Comparison of ENCODE assay signal across 14 mouse cellular contexts in the genomic region with DNA sequence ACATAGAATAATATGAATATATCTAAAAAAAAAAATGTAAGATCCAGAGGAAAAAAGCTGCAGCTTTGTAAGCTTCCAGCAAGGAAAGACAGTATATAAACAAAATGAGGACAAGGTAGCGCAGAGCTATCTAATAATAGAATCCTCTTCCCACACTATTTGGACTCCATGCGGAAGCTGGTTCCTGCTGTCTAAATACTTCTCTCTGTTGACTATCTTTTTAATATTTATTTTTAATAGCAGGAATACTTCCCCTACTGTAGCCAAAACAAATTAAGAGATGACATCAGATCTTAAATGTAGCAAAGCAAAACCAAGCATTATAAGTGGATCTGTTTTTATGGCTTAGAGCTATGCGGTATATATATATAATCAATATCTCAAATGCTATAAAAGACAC. TPM values are rescaled to one million over a fixed set of nuclear protein-coding genes. Genes with fewer than 3 reads are reported as not detected.
DNase-seq lines count a peak whose midpoint lies in the region; ATAC-seq and TF ChIP-seq lines count a peak whose summit lies in the region.
"Had no signal": no experiment of that assay in that cellular context is flagged by ENCODE, and none has a peak within 500 bp of the region (broad histone marks: within the 10 kb centered on the region; RNA-seq: fewer than 3 reads in every experiment).

No protein-coding gene starts in this region.

- WGBS in heart, adult 2 months: 33% methylated on average over 3 of the region's 3 CpGs
- 74% methylated on average over 3 of the region's 3 CpGs for WGBS in kidney, postnatal 0 days
- 39% methylated on average over 3 of the region's 3 CpGs for WGBS in lung, postnatal 0 days

- H3K4me3 ChIP-seq in heart, adult 2 months: peak overlapping the region; percentile 21
- H3K4me3 ChIP-seq in kidney, postnatal 0 days (replicated peaks; ENCODE audit: low read depth, low read length): no peak overlapping the region
- H3K4me3 ChIP-seq in lung, postnatal 0 days (ENCODE audit: low read depth, low read length): no peak overlapping the region
- H3K4me3 ChIP-seq: embryonic facial prominence, embryonic 12.5 days; embryonic facial prominence, embryonic 15.5 days had no signal

- peak overlapping the region; percentile 65 for H3K27ac ChIP-seq in heart, adult 2 months
- H3K27ac ChIP-seq in kidney, postnatal 0 days: no peak overlapping the region
- peak overlapping the region; percentile 60 for H3K27ac ChIP-seq in lung, postnatal 0 days (ENCODE audit: low read length)
- H3K27ac ChIP-seq: embryonic facial prominence, embryonic 12.5 days; embryonic facial prominence, embryonic 15.5 days; hindbrain, embryonic 14.5 days; hindbrain, postnatal 0 days had no signal

- H3K27me3 ChIP-seq in heart, adult 2 months (ENCODE audit: control insufficient read depth, insufficient read depth, low read length): no peaks in the 10 kb centered on the region
- no peaks in the 10 kb centered on the region for H3K27me3 ChIP-seq in kidney, postnatal 0 days (ENCODE audit: insufficient read depth, low read length)
- H3K27me3 ChIP-seq in lung, postnatal 0 days (replicated peaks; ENCODE audit: insufficient read depth, low read length): no peaks in the 10 kb centered on the region
- H3K27me3 ChIP-seq: embryonic facial prominence, embryonic 12.5 days; embryonic facial prominence, embryonic 15.5 days had no signal

- no peak for TF ChIP-seq POLR2A in heart, adult 2 months (IDR thresholded peaks at IDR 0.05; ENCODE audit: insufficient read depth, low read depth, low read length)

- no peak overlapping the region for H3K9ac ChIP-seq in heart, adult 2 months (ENCODE audit: low read depth, low read length)
- no peak overlapping the region for H3K9ac ChIP-seq in kidney, postnatal 0 days (ENCODE audit: low read depth, low read length)
- H3K9ac ChIP-seq in lung, postnatal 0 days (replicated peaks; ENCODE audit: low read depth): no peak overlapping the region
- H3K9ac ChIP-seq: embryonic facial prominence, embryonic 12.5 days; embryonic facial prominence, embryonic 15.5 days; forebrain, postnatal 0 days; hindbrain, embryonic 14.5 days had no signal

- H3K4me2 ChIP-seq in kidney, postnatal 0 days (ENCODE audit: low read length): no peak overlapping the region
- H3K4me2 ChIP-seq in lung, postnatal 0 days (replicated peaks; ENCODE audit: low read depth, low read length): no peak overlapping the region
- H3K4me2 ChIP-seq: embryonic facial prominence, embryonic 12.5 days; embryonic facial prominence, embryonic 15.5 days; heart, embryonic 11.5 days; hindbrain, embryonic 14.5 days had no signal

- intact Hi-C loops in heart, adult 2 months (cut with DNase I): loop anchor here (10.0 kb wide), 1 partner anchor 139 kb away; no protein-coding TSS in a partner anchor

- no peaks in the 10 kb centered on the region for H3K9me3 ChIP-seq in kidney, postnatal 0 days (replicated peaks; ENCODE audit: low read length)
- H3K9me3 ChIP-seq in lung, postnatal 0 days (ENCODE audit: low read length): no peaks in the 10 kb centered on the region
- H3K9me3 ChIP-seq: embryonic facial prominence, embryonic 12.5 days; embryonic facial prominence, embryonic 15.5 days had no signal

- no peaks in the 10 kb centered on the region for H3K79me2 ChIP-seq in heart, adult 2 months (replicated peaks; ENCODE audit: control insufficient read depth, insufficient read depth, low read length)

- no peak for TF ChIP-seq CTCF in heart, adult 2 months (IDR thresholded peaks at IDR 0.05)
- TF ChIP-seq CTCF in kidney, postnatal 0 days (IDR thresholded peaks at IDR 0.05; ENCODE audit: low read depth): no peak
- no peak for TF ChIP-seq CTCF in lung, postnatal 0 days (IDR thresholded peaks at IDR 0.05)

- ATAC-seq in kidney, postnatal 0 days (replicated peaks; ENCODE audit: low FRiP score, low read depth): no peak
- ATAC-seq in lung, postnatal 0 days: peak; percentile 51
- ATAC-seq: CD4-positive, CD25-positive, alpha-beta regulatory T cell, adult 4 months; inflammation-experienced regulatory T-cells, adult 6 months had no signal

- peaks cover 3% of the 10 kb centered on the region for H3K4me1 ChIP-seq in heart, adult 2 months (ENCODE audit: control insufficient read depth, insufficient read depth, low read length)
- 0 out of 2 replicates have a peak, but pooled peaks cover 4% of the 10 kb centered on the region for H3K4me1 ChIP-seq in kidney, postnatal 0 days (replicated peaks; ENCODE audit: insufficient read depth, low read length)
- peaks cover 13% of the 10 kb centered on the region; the same call in 1 of the 2 replicates for H3K4me1 ChIP-seq in lung, postnatal 0 days (ENCODE audit: insufficient read depth, low read depth, low read length)

- DNase-seq in heart, adult 2 months: no peak
- DNase-seq in heart, postnatal 4 days: no peak
- peak; percentile 31 for DNase-seq in kidney, postnatal 0 days (ENCODE audit: low spot score)
- DNase-seq in kidney, adult 8-10 months: no peak
- DNase-seq in lung, postnatal 0 days (ENCODE audit: low spot score): peak; percentile 60
- DNase-seq in lung, postnatal 4 days: no peak

- no peak for TF ChIP-seq EP300 in heart, adult 2 months (IDR thresholded peaks at IDR 0.05; ENCODE audit: insufficient read depth, low read depth, low read length)
- no peak for TF ChIP-seq EP300 in lung, postnatal 0 days (IDR thresholded peaks at IDR 0.05)

- H3K36me3 ChIP-seq in heart, adult 2 months (ENCODE audit: control insufficient read depth, insufficient read depth, low read length): no peaks in the 10 kb centered on the region; the same call in 1 of the 2 replicates
- H3K36me3 ChIP-seq in kidney, postnatal 0 days (ENCODE audit: insufficient read depth, low read length): no peaks in the 10 kb centered on the region
- H3K36me3 ChIP-seq in lung, postnatal 0 days (ENCODE audit: insufficient read depth, low read length): no peaks in the 10 kb centered on the region
- H3K36me3 ChIP-seq: embryonic facial prominence, embryonic 12.5 days; embryonic facial prominence, embryonic 15.5 days had no signal

RNA-seq across cellular contexts. Expression of gene Carmil1, which starts 27.0 kb away (rescaled TPM):
- total RNA-seq in heart, adult 2 months (2021): 1 to 10 TPM; 4.4 to 6.9 TPM
- 1.2 and 1.4 TPM in 2 replicates for polyA plus RNA-seq in heart, adult 2 months (2012; rRNA removed)
- 1 to 10 TPM; 4.6 to 5.1 TPM for total RNA-seq in heart, postnatal 4 days (2021)
- polyA plus RNA-seq in kidney, postnatal 0 days (2015; fragmentation: Nextera tagmentation; extraction: Ambion mirVana): 35.4 and 40.9 TPM in 2 replicates
- 46.1 and 47.5 TPM in 2 replicates for polyA plus RNA-seq in lung, postnatal 0 days (2015; fragmentation: Nextera tagmentation; extraction: Ambion mirVana)

Comparison
In these comparisons a context has a peak if more than half of its experiments do, and no peak if none do; other contexts are left out.
1. DNase-seq: peak in kidney, postnatal 0 days (single experiment) and lung, postnatal 0 days (single experiment); none in heart, adult 2 months (0 of 2), heart, postnatal 4 days (single experiment), kidney, adult 8-10 months (0 of 2) and lung, postnatal 4 days (0 of 2).
2. RNA of gene Carmil1, which starts 27.0 kb away (polyA plus RNA-seq): 46.1 to 47.5 TPM in lung, postnatal 0 days and 35.4 to 40.9 TPM in kidney, postnatal 0 days; 1.2 to 1.4 TPM in heart, adult 2 months; every median in the first group is over 10 times any median in the second.